Mouse (Mus musculus): ENCODE results near the gene Lrrc4c. TPM values are rescaled to one million over a fixed set of nuclear protein-coding genes. Genes with fewer than 3 reads are reported as not detected.

The Lrrc4c gene
- total and polyA plus RNA-seq, 2 experiments from 2014 or later, result 51.8 to 66.4 TPM

GRCm38 (mm10) chr2:97391876-97392275, 1073.9 kb downstream of the Lrrc4c start:
- ATAC-seq (ENCODE audit: low FRiP score), result no peak

DNA sequence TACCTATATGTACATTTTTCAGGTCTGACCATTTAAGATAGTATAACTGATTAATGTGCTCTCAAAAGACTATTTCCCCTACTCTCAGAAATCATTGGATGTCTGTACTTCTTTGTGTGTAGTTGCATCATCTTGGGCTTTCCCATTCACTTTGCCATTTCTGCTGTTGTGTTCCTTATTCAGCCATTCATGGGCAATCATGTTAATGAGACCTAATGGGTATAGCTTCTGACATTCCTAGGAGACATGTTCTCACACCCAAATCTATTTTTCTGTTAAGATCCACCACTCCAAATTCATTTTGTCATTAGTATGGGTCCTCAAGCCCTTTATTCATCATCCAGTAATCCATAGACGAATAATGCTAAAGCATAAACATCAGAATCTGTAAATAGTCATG, 1095.1 kb downstream of the Lrrc4c start:
- no peak for ATAC-seq (ENCODE audit: low FRiP score)
- Histone ChIP-seq H3K9me3 (ENCODE audit: low read length) (no peaks in the 10 kb centered on the region), H3K27me3 (ENCODE audit: insufficient read depth, low read length) (no peaks in the 10 kb centered on the region), H3K4me1 (ENCODE audit: insufficient read depth, low read length) (no peaks in the 10 kb centered on the region), H3K4me2 (ENCODE audit: low read depth, low read length, poor library complexity, severe bottlenecking) (no peak overlapping the region), H3K27ac (ENCODE audit: low read depth, low read length) (no peak overlapping the region), H3K4me3 (ENCODE audit: low read depth, low read length) (no peak overlapping the region), H3K9ac (replicated peaks; ENCODE audit: low read length, poor library complexity, severe bottlenecking) (no peak overlapping the region), H3K36me3 (ENCODE audit: insufficient read depth, low read length) (no peaks in the 10 kb centered on the region)
- DNase-seq (ENCODE audit: low spot score), result no peak
- TF ChIP-seq CTCF (IDR thresholded peaks at IDR 0.05), result no peak
- WGBS, result 87% methylated on average over 1 of the region's 1 CpGs

More at GRCm38 (mm10) chr2:97391876-97392275, 1073.9 kb downstream of the Lrrc4c start:
- 93% methylated on average over 2 of the region's 2 CpGs for WGBS
- DNase-seq (ENCODE audit: low spot score), result no peak
- Histone ChIP-seq H3K36me3 (ENCODE audit: insufficient read depth, low read length) (no peaks in the 10 kb centered on the region), H3K4me1 (ENCODE audit: insufficient read depth, low read length) (no peaks in the 10 kb centered on the region), H3K4me2 (ENCODE audit: low read depth, low read length, poor library complexity, severe bottlenecking) (no peak overlapping the region), H3K9me3 (ENCODE audit: low read length) (no peaks in the 10 kb centered on the region), H3K4me3 (ENCODE audit: low read depth, low read length) (no peak overlapping the region), H3K27ac (ENCODE audit: low read depth, low read length) (no peak overlapping the region), H3K9ac (replicated peaks; ENCODE audit: low read length, poor library complexity, severe bottlenecking) (no peak overlapping the region), H3K27me3 (ENCODE audit: insufficient read depth, low read length) (no peaks in the 10 kb centered on the region)
- TF ChIP-seq CTCF (IDR thresholded peaks at IDR 0.05), result no peak

DNA sequence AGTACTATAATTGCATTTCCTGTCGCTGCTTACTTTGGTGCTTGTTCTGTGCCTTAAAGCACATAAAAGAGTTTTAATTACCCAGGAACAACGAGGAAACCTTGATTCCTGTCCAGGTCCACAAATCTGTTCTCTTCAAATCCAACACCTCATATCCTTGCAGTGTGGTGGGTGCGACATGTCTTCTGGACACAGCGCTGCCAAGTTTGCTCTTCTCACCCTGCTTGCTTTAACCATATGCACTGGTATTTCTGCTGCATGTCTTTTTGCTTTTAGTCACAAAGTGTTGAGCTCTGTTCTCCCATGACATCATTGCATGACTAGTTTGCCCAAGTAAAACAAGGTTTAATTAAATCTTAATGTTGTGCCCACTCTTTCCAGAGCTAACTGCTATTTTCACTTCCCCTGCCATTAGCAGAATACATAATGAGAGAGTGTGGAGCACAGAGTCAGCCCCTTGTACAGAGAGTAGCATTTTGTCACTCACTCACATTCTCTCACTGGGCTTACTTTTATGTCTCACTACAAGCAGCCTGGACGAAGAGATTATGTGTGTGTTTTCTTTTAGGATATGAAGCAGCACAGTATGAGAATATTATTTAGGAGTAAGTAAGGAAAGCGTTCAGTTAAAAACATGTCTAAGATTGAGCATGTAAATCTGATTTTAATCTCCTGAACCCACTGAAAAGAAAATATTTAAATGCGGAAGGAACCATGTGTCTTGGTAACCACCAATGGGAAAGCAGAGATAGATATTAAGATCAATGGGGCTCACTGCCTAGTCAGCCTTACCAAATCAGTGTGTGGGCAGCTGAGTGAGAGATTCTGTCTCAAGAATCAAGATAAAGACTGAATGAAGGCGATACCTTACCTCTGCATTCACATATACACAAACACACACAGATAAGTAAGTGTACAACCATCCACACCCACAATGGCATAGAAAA, 1096.7 kb downstream of the Lrrc4c start:
- WGBS, result 83% methylated on average over 8 of the region's 8 CpGs
- no peak overlapping the region for H3K9ac ChIP-seq (replicated peaks; ENCODE audit: low read length, poor library complexity, severe bottlenecking)
- no peak for ATAC-seq (ENCODE audit: low FRiP score)

DNA sequence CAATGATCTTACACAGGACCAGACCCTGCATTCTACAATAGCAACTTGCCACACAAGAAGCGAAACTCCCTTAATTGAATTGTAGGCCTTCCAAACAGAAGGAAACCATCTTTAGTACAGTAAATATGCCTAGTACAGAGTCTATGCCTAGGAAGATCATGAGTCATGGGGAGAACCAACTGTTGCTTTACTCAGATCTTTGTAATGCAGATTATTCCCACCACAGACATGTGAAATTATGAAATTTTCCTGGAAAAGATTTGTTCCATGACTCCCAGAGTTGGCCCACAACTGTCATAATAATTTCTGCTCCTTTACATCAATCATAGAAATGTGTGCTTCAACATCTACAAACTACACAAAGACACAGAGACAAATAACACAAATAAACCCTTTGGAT, 1116.2 kb downstream of the Lrrc4c start:
- no peak for ATAC-seq (ENCODE audit: low FRiP score)
- H3K9me3 ChIP-seq (ENCODE audit: low read length), result no peaks in the 10 kb centered on the region
- no peak overlapping the region for H3K27ac ChIP-seq (ENCODE audit: low read depth, low read length)
- no peak for DNase-seq (ENCODE audit: low spot score)
- no peaks in the 10 kb centered on the region for H3K36me3 ChIP-seq (ENCODE audit: insufficient read depth, low read length)
- H3K4me2 ChIP-seq (ENCODE audit: low read depth, low read length, poor library complexity, severe bottlenecking), result no peak overlapping the region
- H3K27me3 ChIP-seq (ENCODE audit: insufficient read depth, low read length), result no peaks in the 10 kb centered on the region
- H3K9ac ChIP-seq (replicated peaks; ENCODE audit: low read length, poor library complexity, severe bottlenecking), result no peak overlapping the region
- no peaks in the 10 kb centered on the region for H3K4me1 ChIP-seq (ENCODE audit: insufficient read depth, low read length)
- no peak overlapping the region for H3K4me3 ChIP-seq (ENCODE audit: low read depth, low read length)
- 90% methylated on average over 1 of the region's 1 CpGs for WGBS
- TF ChIP-seq CTCF (IDR thresholded peaks at IDR 0.05), result no peak

More for the DNA sequence above, 1096.7 kb downstream of the Lrrc4c start:
- TF ChIP-seq CTCF (IDR thresholded peaks at IDR 0.05), result no peak
- no peaks in the 10 kb centered on the region for H3K36me3 ChIP-seq (ENCODE audit: insufficient read depth, low read length)
- H3K4me1 ChIP-seq (ENCODE audit: insufficient read depth, low read length), result no peaks in the 10 kb centered on the region
- no peak overlapping the region for H3K4me3 ChIP-seq (ENCODE audit: low read depth, low read length)
- no peaks in the 10 kb centered on the region for H3K9me3 ChIP-seq (ENCODE audit: low read length)
- DNase-seq (ENCODE audit: low spot score), result no peak
- no peak overlapping the region for H3K27ac ChIP-seq (ENCODE audit: low read depth, low read length)
- H3K27me3 ChIP-seq (ENCODE audit: insufficient read depth, low read length), result no peaks in the 10 kb centered on the region
- H3K4me2 ChIP-seq (ENCODE audit: low read depth, low read length, poor library complexity, severe bottlenecking), result no peak overlapping the region

DNA sequence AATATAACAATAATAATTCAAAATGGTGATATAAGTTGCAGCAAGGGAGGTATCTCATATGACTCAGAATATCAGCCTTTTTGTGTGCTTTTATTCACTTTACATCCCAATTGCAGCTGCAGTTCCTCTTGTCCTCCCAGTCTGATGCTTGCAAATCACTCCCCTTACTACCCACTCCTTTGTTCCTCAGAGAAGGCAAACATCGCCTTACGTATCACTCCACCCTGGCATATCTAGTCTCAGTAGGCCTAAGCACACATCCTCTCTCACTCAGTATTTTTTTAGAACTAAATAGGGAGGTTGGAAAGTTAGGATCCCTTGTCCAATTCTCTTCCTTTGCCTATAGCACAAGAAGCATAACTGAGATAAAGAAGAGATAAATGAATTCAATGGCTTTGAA, 1117.6 kb downstream of the Lrrc4c start:
- Histone ChIP-seq H3K9me3 (ENCODE audit: low read length) (no peaks in the 10 kb centered on the region), H3K36me3 (ENCODE audit: insufficient read depth, low read length) (no peaks in the 10 kb centered on the region), H3K4me2 (ENCODE audit: low read depth, low read length, poor library complexity, severe bottlenecking) (no peak overlapping the region), H3K27ac (ENCODE audit: low read depth, low read length) (no peak overlapping the region), H3K4me1 (ENCODE audit: insufficient read depth, low read length) (no peaks in the 10 kb centered on the region), H3K4me3 (ENCODE audit: low read depth, low read length) (no peak overlapping the region), H3K27me3 (ENCODE audit: insufficient read depth, low read length) (no peaks in the 10 kb centered on the region), H3K9ac (replicated peaks; ENCODE audit: low read length, poor library complexity, severe bottlenecking) (no peak overlapping the region)
- ATAC-seq (ENCODE audit: low FRiP score) (no peak), DNase-seq (ENCODE audit: low spot score) (no peak)
- no peak for TF ChIP-seq CTCF (IDR thresholded peaks at IDR 0.05)
- 75% methylated on average over 2 of the region's 2 CpGs for WGBS

DNA sequence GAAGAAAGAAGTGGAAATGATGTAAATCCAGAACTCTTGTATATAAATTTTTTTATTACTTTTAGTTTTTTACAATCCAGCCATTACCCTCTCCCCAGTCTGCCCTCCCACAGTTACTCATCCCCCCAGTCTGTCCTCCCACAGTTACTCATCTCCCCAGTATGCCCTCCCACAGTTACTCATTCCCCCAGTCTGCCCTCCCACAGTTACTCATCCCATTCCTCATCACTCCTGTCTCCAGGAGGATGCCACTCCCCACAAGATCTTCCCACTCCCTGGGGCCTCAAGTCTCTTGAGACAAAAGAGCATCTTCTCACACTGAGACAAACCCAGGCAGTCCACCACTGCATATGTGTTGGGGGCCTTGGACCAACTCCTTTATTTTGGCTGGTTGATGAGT, 1119.8 kb downstream of the Lrrc4c start:
- Histone ChIP-seq H3K9ac (replicated peaks; ENCODE audit: low read length, poor library complexity, severe bottlenecking) (no peak overlapping the region), H3K4me3 (ENCODE audit: low read depth, low read length) (no peak overlapping the region), H3K27me3 (ENCODE audit: insufficient read depth, low read length) (no peaks in the 10 kb centered on the region), H3K4me1 (ENCODE audit: insufficient read depth, low read length) (no peaks in the 10 kb centered on the region), H3K4me2 (ENCODE audit: low read depth, low read length, poor library complexity, severe bottlenecking) (no peak overlapping the region), H3K27ac (ENCODE audit: low read depth, low read length) (no peak overlapping the region), H3K9me3 (ENCODE audit: low read length) (no peaks in the 10 kb centered on the region), H3K36me3 (ENCODE audit: insufficient read depth, low read length) (no peaks in the 10 kb centered on the region)
- no peak for TF ChIP-seq CTCF (IDR thresholded peaks at IDR 0.05)
- DNase-seq (ENCODE audit: low spot score) (no peak), ATAC-seq (ENCODE audit: low FRiP score) (no peak)
